Mouse (Mus musculus): ENCODE results near the gene Mgat1. TPM values are rescaled to one million over a fixed set of nuclear protein-coding genes. Genes with fewer than 3 reads are reported as not detected.
A peak's percentile ranks its signal among the peaks of the same experiment; 100 is the strongest.

The Mgat1 gene
- polyA plus RNA-seq, 1 experiment from 2014 or later = 56.3 TPM

DNA sequence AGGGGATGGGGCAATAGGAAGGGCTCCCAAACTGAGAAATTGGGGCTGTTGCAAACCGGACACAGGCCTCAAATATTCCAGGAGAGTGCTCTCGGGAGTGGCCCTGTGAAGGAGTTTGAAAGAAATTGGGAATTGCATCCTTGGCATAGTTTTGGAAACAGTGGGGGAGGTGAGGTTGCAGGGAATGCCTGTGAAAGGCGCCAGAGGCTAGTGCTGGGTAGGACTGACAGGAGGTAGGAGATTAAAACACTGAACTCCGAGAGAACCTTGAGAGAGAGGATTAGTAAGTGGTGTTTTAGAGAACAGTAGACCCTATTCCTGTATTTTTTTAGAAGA, 572 bp downstream of the Mgat1 start:
- no peaks in the 10 kb centered on the region for H3K36me3 ChIP-seq
- H3K4me2 ChIP-seq (replicated peaks) = peak overlapping the region; percentile 70
- 0 out of 2 replicates have a peak, but pooled peaks have one; percentile 1 for ATAC-seq (ENCODE audit: low FRiP score, low read depth)
- H3K9ac ChIP-seq = 0 out of 2 replicates have a peak overlapping the region, but pooled peaks have one; percentile 64
- peak overlapping the region; percentile 54 for H3K4me3 ChIP-seq
- WGBS = 0% methylated on average over 4 of the region's 4 CpGs
- peaks cover 38% of the 10 kb centered on the region for H3K4me1 ChIP-seq
- no peaks in the 10 kb centered on the region for H3K27me3 ChIP-seq
- no peaks in the 10 kb centered on the region for H3K9me3 ChIP-seq
- H3K27ac ChIP-seq = peak overlapping the region; percentile 91

DNA sequence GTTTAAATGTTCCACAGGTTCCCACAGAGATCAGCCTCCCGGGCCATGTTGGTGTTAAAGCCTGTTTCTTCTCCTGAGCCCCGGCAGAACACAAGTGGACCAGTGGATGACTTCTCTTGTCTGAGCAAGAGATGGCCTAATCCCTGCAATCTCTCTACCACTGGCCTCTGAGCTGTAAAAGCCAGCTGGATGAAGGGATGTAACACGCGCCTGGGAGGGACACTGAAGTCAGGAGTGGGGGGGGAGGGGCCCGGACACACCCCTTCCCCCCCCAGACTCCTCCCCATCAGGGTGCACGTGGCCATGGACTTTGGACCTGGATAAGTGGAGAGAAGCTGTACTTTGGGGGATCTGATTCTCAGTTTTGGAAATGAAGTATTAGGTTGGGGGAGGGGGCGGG, 1.2 kb downstream of the Mgat1 start:
- H3K9me3 ChIP-seq = no peaks in the 10 kb centered on the region
- no peak for ATAC-seq (ENCODE audit: low FRiP score, low read depth)
- H3K4me3 ChIP-seq = peak overlapping the region; percentile 54
- no peaks in the 10 kb centered on the region for H3K36me3 ChIP-seq
- H3K4me1 ChIP-seq = peaks cover 44% of the 10 kb centered on the region
- WGBS = 15% methylated on average over 7 of the region's 7 CpGs
- no peak overlapping the region for H3K9ac ChIP-seq
- H3K4me2 ChIP-seq (replicated peaks) = peak overlapping the region; percentile 70
- no peak overlapping the region for H3K27ac ChIP-seq
- no peaks in the 10 kb centered on the region for H3K27me3 ChIP-seq

DNA sequence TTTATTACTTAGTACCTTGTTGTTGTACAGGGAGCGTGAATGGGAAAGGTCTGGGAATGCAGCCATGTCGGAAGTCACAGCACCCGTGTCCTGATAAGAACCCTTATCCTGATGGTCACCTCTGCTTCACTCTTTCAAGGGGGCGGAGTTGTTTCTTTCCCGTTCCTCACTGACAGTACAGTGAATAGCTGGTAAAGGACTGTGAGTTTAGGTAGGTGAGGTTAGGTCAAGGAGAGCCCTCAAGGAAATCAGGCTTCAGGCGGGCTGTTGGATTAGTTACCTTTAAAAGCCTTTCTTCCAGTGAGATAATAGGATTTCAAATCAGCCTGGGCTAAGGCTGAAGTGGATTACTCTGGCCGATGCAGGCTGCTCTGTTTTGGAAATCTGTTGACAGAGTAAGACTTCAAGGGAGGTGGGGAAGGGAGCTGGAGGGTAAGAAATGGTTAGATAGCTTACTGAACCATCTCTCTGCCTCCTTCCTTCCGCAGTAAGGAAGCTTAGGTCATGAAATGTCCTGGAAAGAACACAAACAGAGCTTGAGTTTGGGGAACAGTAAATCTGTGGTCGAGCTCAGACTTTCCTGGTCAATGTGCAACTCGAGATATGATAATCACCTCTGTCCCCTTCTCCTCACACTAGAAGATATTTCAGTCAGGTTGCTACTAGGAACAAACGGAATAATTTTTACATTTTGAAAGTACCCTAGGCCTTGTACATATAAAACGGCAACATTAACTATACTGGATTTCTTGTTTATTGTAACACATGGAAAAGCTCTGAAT, 1.8 kb downstream of the Mgat1 start:
- 35% methylated on average over 12 of the region's 12 CpGs for WGBS
- H3K4me3 ChIP-seq = peak overlapping the region; percentile 54
- H3K27ac ChIP-seq = no peak overlapping the region
- peak overlapping the region; percentile 70 for H3K4me2 ChIP-seq (replicated peaks)
- ATAC-seq (ENCODE audit: low FRiP score, low read depth) = no peak
- peaks cover 45% of the 10 kb centered on the region for H3K4me1 ChIP-seq
- H3K27me3 ChIP-seq = no peaks in the 10 kb centered on the region
- no peaks in the 10 kb centered on the region for H3K36me3 ChIP-seq
- H3K9me3 ChIP-seq = no peaks in the 10 kb centered on the region
- H3K9ac ChIP-seq = no peak overlapping the region

DNA sequence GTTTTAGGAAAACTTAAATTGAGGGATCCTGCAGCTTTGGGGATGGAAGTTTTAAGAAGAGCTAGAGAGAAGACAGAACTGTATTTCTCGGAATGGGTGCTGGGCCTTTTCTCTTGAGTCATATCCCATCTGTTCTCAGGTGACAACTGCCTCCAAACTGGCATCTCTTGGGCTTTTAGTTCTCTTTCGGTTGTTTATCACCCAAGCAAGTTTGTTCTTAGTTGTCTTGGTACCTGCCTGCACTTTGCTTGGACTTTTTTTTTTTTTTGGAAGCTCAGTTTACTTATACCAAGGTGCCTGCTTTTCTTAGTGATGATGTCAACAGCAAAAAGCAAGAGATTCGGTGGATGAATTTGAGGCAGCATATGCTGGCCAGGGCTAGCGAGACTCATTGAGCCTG, 2.5 kb downstream of the Mgat1 start:
- ATAC-seq (ENCODE audit: low FRiP score, low read depth) = no peak
- Histone ChIP-seq H3K9me3 (no peaks in the 10 kb centered on the region), H3K9ac (no peak overlapping the region), H3K4me2 (replicated peaks) (no peak overlapping the region), H3K27ac (no peak overlapping the region), H3K4me3 (no peak overlapping the region), H3K27me3 (no peaks in the 10 kb centered on the region), H3K4me1 (peaks cover 52% of the 10 kb centered on the region), H3K36me3 (no peaks in the 10 kb centered on the region)
- 72% methylated on average over 4 of the region's 4 CpGs for WGBS

DNA sequence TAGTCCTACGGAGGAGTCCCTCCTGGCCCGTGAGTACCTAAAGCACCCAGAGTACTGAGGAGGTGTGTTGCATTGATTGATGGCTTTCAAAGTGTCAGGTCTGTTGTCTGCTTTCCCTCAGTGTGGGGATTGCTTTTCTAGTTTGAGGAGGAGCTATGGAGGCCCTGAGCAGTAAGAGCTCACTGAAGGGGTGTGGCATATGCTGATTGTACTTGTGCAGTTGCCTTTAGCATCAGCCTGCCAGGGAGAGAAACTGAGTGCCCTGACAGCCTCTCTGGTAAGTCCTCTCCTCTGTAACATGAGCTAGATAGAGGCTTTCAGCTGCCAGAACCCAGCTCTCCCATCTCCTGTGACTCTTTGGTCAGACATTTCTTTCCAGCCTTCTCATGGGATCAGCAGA, 3.3 kb downstream of the Mgat1 start:
- H3K27ac ChIP-seq = no peak overlapping the region

DNA sequence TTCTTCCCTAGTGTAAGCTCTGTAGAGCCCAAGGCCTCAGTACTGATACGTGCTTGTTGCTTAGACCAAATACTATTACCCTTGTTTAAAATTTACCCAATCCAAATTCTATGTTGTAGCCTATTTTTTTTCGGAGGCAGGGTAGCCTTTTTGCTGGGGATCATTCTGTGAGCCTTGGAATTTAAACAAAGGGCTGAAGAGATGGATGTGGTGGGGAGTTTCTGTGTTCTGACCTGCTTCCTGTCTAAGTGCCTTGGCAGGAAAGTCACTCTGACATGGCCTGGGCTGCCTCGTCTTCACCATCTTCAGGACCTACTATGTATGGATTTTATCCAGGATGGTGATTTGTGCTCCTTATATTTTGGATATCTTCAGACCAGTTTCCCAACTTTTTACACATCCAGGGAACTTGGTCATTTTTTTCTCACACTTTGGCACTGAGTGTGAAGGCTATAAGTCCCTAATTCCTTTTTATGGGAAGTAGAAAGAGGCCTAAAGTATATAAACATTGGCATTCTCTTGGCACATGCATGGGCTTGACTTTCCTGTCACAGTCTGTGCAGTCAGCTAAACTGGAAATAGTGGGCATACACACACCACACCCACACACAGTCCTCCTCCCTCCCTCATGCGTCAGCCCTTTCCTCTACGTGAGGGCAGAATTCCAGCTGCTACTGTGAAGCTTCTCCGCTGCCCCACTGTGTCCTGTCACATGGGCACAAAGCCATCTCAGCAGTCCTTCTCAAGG, 4.4 kb downstream of the Mgat1 start:
- Histone ChIP-seq H3K4me1 (peaks cover 54% of the 10 kb centered on the region), H3K4me2 (replicated peaks) (no peak overlapping the region), H3K27me3 (no peaks in the 10 kb centered on the region), H3K4me3 (no peak overlapping the region), H3K36me3 (peaks cover 13% of the 10 kb centered on the region), H3K27ac (no peak overlapping the region), H3K9me3 (no peaks in the 10 kb centered on the region), H3K9ac (no peak overlapping the region)
- 80% methylated on average over 6 of the region's 6 CpGs for WGBS
- no peak for ATAC-seq (ENCODE audit: low FRiP score, low read depth)

More for the DNA sequence above, 3.3 kb downstream of the Mgat1 start:
- no peaks in the 10 kb centered on the region for H3K9me3 ChIP-seq
- 0 out of 2 replicates have a peak, but pooled peaks cover 4% of the 10 kb centered on the region for H3K36me3 ChIP-seq
- WGBS = 24% methylated on average over 2 of the region's 2 CpGs
- H3K4me1 ChIP-seq = peaks cover 59% of the 10 kb centered on the region
- no peak for ATAC-seq (ENCODE audit: low FRiP score, low read depth)
- H3K27me3 ChIP-seq = no peaks in the 10 kb centered on the region
- H3K4me3 ChIP-seq = no peak overlapping the region
- H3K4me2 ChIP-seq (replicated peaks) = no peak overlapping the region
- no peak overlapping the region for H3K9ac ChIP-seq

DNA sequence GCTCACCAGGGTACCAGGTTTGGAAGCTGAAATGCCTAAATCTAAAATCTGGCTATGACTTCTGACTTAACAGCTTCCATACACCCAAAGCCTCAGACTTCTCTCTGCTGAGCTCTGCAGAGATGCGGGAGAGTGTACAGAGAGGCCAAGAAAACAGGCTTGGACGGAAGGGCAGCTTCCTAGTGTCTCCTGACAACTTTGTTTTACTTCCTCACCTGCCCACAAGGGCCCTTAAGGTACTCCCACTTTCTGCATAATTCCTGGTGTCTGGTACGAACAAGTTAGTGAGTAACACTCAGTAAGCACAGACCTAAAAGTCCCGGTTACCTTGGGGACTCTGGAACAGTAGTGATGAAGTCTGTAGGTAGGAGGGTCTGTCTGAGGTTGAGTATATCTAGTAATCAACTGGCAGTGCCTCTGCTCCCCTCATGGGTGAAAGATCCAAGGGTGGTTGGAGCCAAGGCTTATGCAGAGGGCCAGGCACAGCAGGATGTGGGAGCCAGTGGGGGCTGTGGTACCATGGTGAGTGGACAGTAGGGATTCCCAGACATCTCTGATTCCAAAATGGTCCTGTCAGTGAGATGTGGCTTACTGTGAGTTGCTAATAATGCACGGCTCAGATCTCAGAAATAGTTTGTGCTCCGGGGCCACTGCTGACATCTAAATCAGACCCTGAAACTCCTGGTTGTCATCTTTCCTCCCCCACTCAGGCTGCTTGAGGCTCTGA, 5.1 kb downstream of the Mgat1 start:
- peak overlapping the region; percentile 37; the same call in 1 of the 2 replicates for H3K9ac ChIP-seq
- ATAC-seq (ENCODE audit: low FRiP score, low read depth) = no peak
- H3K36me3 ChIP-seq = peaks cover 21% of the 10 kb centered on the region
- WGBS = 78% methylated on average over 6 of the region's 6 CpGs
- H3K27ac ChIP-seq = peak overlapping the region; percentile 95; the same call in 1 of the 2 replicates
- no peak overlapping the region for H3K4me3 ChIP-seq
- peaks cover 54% of the 10 kb centered on the region for H3K4me1 ChIP-seq
- no peaks in the 10 kb centered on the region for H3K27me3 ChIP-seq
- no peaks in the 10 kb centered on the region for H3K9me3 ChIP-seq
- peak overlapping the region; percentile 76 for H3K4me2 ChIP-seq (replicated peaks)

DNA sequence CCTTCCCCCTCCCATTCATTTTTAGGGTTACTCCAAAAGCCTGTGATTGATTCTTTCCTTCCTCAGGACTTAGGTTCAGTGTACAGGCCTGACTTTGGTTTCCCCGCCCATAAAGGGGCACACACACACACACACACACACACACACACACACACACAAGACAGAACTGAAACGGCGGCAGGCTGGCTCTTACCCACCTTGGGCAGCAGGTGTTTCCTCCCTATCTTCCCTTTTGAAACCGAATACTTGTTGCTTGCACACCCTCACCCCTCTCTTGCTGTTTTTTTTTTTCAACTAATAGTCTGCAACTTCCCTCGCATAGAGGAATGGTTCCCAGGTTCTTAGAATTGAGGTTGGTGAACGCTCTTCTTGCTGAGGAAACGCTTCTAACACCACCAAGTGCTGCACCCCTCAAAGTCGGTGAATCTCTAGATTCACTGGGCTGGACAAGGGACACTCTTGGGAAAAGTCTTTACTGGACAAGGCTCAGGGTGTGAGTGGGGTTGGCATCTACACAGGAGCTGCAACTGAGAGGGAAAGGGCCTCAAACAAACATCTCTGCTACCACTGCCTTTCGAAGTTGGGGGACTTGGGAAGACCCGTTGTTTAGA, 5.9 kb downstream of the Mgat1 start:
- no peak for ATAC-seq (ENCODE audit: low FRiP score, low read depth)
- Histone ChIP-seq H3K9me3 (no peaks in the 10 kb centered on the region), H3K4me3 (peak overlapping the region; percentile 71), H3K4me2 (replicated peaks) (peak overlapping the region; percentile 76), H3K36me3 (peaks cover 28% of the 10 kb centered on the region), H3K27me3 (no peaks in the 10 kb centered on the region), H3K27ac (peak overlapping the region; percentile 95), H3K4me1 (peaks cover 53% of the 10 kb centered on the region), H3K9ac (peak overlapping the region; percentile 91)
- WGBS = 19% methylated on average over 10 of the region's 10 CpGs

DNA sequence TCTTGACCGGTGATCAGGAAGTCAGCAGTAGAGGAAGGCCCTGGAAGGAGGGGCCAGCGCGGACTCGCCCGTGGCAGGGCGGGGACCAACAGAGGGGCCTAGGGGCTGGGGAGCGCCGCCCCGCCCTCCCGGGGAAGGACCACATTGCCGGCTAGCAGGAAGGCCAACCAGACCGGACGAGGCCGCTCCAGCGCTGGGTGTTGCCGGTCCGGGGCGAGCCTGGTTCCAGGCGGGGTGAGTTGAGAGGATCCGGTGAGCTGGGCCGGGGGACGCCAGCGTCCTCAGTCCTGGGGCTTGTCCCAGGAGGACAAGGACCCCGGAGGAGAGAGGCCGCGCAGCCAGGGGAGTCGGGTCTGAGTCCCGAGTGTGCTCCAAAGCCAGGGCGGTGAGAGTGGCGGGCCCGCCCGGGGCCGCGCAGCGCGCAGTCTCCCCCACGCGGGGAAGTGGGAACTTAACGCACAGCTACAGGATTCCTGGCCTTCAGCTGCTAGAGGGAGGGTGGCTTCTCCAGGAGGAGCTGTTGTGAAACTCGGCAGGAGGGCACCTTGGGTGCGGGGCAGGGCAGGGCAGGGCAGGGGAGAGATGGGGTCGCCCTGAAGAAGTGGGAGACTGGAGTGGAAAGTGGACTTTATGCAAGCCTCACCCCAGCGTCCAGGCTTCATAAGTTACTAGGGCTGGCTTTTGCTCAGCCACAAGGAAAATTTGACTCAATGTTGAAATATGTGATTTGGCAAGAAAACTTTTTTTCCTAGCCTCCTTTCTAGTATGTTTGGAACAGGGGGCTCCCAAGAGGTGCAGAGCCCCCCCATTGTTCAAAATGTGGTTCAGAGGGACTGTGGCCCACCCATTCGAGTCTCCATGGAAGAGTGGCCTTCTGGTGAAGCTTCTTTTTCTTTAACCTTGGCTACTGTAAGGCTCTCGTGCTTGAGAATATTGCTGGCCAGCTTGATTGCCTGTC, 6.7 kb downstream of the Mgat1 start:
- peaks cover 45% of the 10 kb centered on the region for H3K4me1 ChIP-seq
- WGBS = 1% methylated on average over 40 of the region's 45 CpGs

DNA sequence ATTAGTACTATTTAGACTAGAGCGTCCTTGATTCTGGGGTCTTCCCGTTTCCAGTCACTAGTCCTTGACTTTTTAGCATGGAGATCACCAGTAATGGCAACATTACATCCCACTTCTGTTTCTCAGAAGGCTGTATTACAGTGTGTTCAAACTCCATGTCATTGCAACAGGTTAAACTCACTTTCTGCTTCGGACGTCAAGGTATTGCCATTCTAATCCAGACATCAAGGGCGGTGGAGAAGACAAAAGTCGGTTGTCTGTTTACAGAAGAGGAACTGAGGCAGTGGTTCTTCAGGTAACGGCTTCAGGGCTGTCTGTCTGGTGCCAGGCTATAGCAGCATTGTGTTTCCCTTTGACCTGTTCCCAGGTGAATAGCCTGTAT, 7.4 kb downstream of the Mgat1 start:
- 0 out of 2 replicates have a peak overlapping the region, but pooled peaks have one; percentile 95 for H3K27ac ChIP-seq
- H3K27me3 ChIP-seq = no peaks in the 10 kb centered on the region
- H3K4me3 ChIP-seq = peak overlapping the region; percentile 71
- H3K9ac ChIP-seq = peak overlapping the region; percentile 91
- H3K4me1 ChIP-seq = peaks cover 41% of the 10 kb centered on the region
- ATAC-seq (ENCODE audit: low FRiP score, low read depth) = no peak
- H3K9me3 ChIP-seq = no peaks in the 10 kb centered on the region
- H3K36me3 ChIP-seq = peaks cover 38% of the 10 kb centered on the region
- WGBS = 58% methylated on average over 7 of the region's 7 CpGs
- H3K4me2 ChIP-seq (replicated peaks) = peak overlapping the region; percentile 76

More for the DNA sequence above, 6.7 kb downstream of the Mgat1 start:
- Histone ChIP-seq H3K36me3 (peaks cover 34% of the 10 kb centered on the region), H3K4me3 (peak overlapping the region; percentile 71), H3K27ac (peak overlapping the region; percentile 95), H3K9me3 (no peaks in the 10 kb centered on the region), H3K4me2 (replicated peaks) (peak overlapping the region; percentile 76), H3K27me3 (no peaks in the 10 kb centered on the region), H3K9ac (peak overlapping the region; percentile 91)
- peak; percentile 96 for ATAC-seq (ENCODE audit: low FRiP score, low read depth)

DNA sequence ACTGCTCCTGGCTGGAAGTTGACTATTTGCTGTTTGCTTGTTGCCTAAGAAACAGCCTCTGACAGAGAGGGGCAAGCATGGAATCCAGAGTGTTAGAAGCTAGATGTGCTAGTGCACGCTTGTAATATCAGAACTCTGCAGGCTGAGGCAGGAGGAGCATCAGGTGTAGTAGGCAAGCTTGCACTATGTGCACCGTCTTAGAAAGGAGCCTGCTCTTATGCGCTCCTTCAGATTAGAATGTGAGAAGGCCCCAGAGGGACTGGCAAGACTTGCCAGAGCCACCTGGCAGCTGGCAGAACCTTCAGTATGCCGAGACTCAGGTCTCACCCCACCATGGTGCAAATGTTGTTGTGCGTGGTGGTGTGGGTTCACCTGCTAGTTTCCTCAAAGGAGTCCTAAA, 8.1 kb downstream of the Mgat1 start:
- no peaks in the 10 kb centered on the region for H3K27me3 ChIP-seq
- H3K36me3 ChIP-seq = peaks cover 45% of the 10 kb centered on the region
- no peak for ATAC-seq (ENCODE audit: low FRiP score, low read depth)
- H3K4me1 ChIP-seq = peaks cover 36% of the 10 kb centered on the region
- no peaks in the 10 kb centered on the region for H3K9me3 ChIP-seq
- H3K4me3 ChIP-seq = no peak overlapping the region; the same call in 1 of the 2 replicates
- no peak overlapping the region for H3K9ac ChIP-seq
- WGBS = 89% methylated on average over 5 of the region's 5 CpGs
- H3K4me2 ChIP-seq (replicated peaks) = peak overlapping the region; percentile 76
- no peak overlapping the region for H3K27ac ChIP-seq

Measured in limb, embryonic 13.5 days (tissue).